Mouse (Mus musculus) neural tube, embryonic 15.5 days (tissue): ENCODE data around the gene Spata5. TPM values are rescaled to one million over a fixed set of nuclear protein-coding genes. Genes with fewer than 3 reads are reported as not detected.

Source experiments
- ATAC-seq: fragments of 200-750 bp; cut with Nextera tagmentation; 2 replicates; pipeline ENCODE4 v1.8.0; 2017; ENCODE audit warnings: mild to moderate bottlenecking, moderate TSS enrichment, moderate library complexity; ENCODE audit not compliant: low FRiP score
- H3K27ac ChIP-seq: fragments of 300-500 bp; sonication (generic); replicated peaks from 2 replicates; pipeline ENCODE4 v1.5.1; 2015; ENCODE audit warnings: mild to moderate bottlenecking, inconsistent platforms
- H3K27me3 ChIP-seq: fragments of 300-500 bp; sonication (generic); replicated peaks from 2 replicates; pipeline ENCODE4 v1.6.1; 2015; ENCODE audit warnings: inconsistent platforms
- H3K36me3 ChIP-seq: fragments of 300-500 bp; sonication (generic); 2 replicates; pipeline ENCODE4 v1.6.1; 2015; ENCODE audit warnings: inconsistent platforms
- H3K4me1 ChIP-seq: fragments of 300-500 bp; sonication (generic); 2 replicates; pipeline ENCODE4 v1.6.1; 2015; ENCODE audit warnings: inconsistent platforms
- H3K4me2 ChIP-seq: fragments of 300-500 bp; sonication (generic); 2 replicates; pipeline ENCODE4 v1.6.1; 2015; ENCODE audit warnings: inconsistent platforms, mild to moderate bottlenecking, moderate library complexity
- H3K4me3 ChIP-seq: fragments of 300-500 bp; sonication (generic); replicated peaks from 2 replicates; pipeline ENCODE4 v1.5.1; 2015; ENCODE audit warnings: mild to moderate bottlenecking, inconsistent platforms
- H3K9ac ChIP-seq: fragments of 300-500 bp; sonication (generic); replicated peaks from 2 replicates; pipeline ENCODE4 v1.6.1; 2015; ENCODE audit warnings: mild to moderate bottlenecking, inconsistent platforms
- H3K9me3 ChIP-seq: fragments of 300-500 bp; sonication (generic); replicated peaks from 2 replicates; pipeline ENCODE4 v1.6.1; 2016; ENCODE audit warnings: inconsistent platforms
- WGBS: fragments of 180-500 bp; shearing (Covaris S2); methylation state at CpG from one replicate; pipeline ENCODE4 v1.1.7; 2015; ENCODE audit warnings: mixed read lengths; 5-methylcytosine and 5-hydroxymethylcytosine counted together
- polyA plus RNA-seq: library from polyadenylated mRNA; unstranded; fragments of >200 nt; fragmentation: Nextera tagmentation; extraction: Ambion mirVana; gene quantifications from 2 replicates; pipeline ENCODE4 v1.2.1, GENCODE M21; 2015

Spata5 gene
- polyA plus RNA-seq, 1 experiment from 2014 or later: 29.5 TPM

DNA sequence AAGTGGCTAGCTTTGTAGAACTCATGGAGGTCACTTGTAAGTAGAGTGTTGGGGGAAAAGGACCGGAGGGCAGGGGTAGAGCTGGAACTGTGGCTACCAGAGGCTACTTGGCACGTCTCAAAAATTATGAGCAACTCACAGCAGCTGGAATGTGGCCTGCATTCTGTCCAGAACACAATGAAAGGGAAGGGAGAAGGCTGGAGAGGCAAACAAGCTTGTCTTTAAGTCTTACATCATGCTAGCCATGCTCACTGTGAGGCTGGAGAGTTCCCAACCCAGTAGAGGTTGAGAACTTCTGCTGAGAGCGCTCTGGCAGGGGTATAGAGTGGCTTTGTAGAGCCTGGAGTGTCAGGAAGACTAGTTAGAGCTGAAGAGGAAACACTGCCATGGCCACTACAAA, 22.1 kb upstream of the Spata5 start:
- WGBS: 79% methylated on average over 3 of the region's 3 CpGs
- H3K27ac ChIP-seq: no peak overlapping the region
- no peak for ATAC-seq
- no peaks in the 10 kb centered on the region for H3K4me1 ChIP-seq
- H3K27me3 ChIP-seq: no peaks in the 10 kb centered on the region
- no peak overlapping the region for H3K4me2 ChIP-seq
- no peaks in the 10 kb centered on the region for H3K9me3 ChIP-seq
- H3K36me3 ChIP-seq: no peaks in the 10 kb centered on the region
- H3K9ac ChIP-seq: no peak overlapping the region
- no peak overlapping the region for H3K4me3 ChIP-seq

DNA sequence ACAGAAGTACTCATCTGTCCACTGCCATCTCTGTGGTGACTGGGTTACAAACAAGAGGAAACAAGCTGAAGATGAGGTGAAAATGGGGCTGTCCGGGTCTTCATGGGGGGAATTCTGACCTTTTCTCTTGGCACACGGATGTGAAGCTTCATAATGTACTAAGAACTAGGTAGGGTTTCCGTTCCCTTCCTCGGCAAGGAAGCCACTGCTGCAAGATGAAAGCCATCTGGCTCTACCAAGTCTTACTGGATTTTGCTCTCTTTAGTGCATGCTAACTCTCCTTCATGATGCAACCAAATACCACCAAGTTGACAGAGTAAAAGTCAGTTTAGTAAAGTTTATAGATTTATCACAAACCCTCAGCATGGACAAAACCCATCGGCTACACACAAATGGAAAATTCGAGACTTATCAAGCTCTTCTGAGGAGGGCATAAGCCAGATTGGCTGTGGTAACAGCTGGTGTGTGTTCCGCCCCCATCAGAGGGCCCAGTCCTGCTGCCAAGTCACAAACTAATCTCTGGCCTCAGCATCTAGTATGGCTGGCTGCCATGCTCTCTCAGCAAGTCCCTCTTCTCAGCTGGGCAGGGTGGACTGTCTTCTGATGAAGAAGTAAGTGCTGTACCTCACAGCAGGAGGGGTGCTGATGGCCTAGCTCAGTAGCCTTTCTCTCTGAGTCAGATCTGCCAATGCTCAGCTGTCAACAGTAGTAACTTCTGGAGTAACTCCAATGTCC, 20.9 kb upstream of the Spata5 start:
- 89% methylated on average over 7 of the region's 7 CpGs for WGBS

GRCm38 (mm10) chr3:37401729-37402610, 17.7 kb upstream of the Spata5 start:
- H3K27ac ChIP-seq: 0 out of 2 replicates have a peak overlapping the region, but pooled peaks have one; percentile 33
- 0 out of 2 replicates have a peak, but pooled peaks cover 2% of the 10 kb centered on the region for H3K36me3 ChIP-seq
- no peaks in the 10 kb centered on the region for H3K4me1 ChIP-seq
- H3K4me2 ChIP-seq: no peak overlapping the region
- no peak overlapping the region for H3K9ac ChIP-seq
- H3K27me3 ChIP-seq: no peaks in the 10 kb centered on the region
- H3K9me3 ChIP-seq: no peaks in the 10 kb centered on the region
- 78% methylated on average over 11 of the region's 11 CpGs for WGBS
- H3K4me3 ChIP-seq: no peak overlapping the region
- ATAC-seq: no peak

More for the DNA sequence above, 20.9 kb upstream of the Spata5 start:
- ATAC-seq: no peak
- Histone ChIP-seq H3K4me2 (no peak overlapping the region), H3K36me3 (no peaks in the 10 kb centered on the region), H3K4me1 (no peaks in the 10 kb centered on the region), H3K9ac (no peak overlapping the region), H3K27me3 (no peaks in the 10 kb centered on the region), H3K27ac (no peak overlapping the region), H3K4me3 (no peak overlapping the region), H3K9me3 (no peaks in the 10 kb centered on the region)

- Histone ChIP-seq H3K27me3 (no peaks in the 10 kb centered on the region), H3K36me3 (0 out of 2 replicates have a peak, but pooled peaks cover 2% of the 10 kb centered on the region), H3K4me3 (no peak overlapping the region), H3K9me3 (no peaks in the 10 kb centered on the region), H3K9ac (no peak overlapping the region), H3K4me2 (no peak overlapping the region), H3K27ac (no peak overlapping the region), H3K4me1 (no peaks in the 10 kb centered on the region)
- no peak for ATAC-seq
Observed at GRCm38 (mm10) chr3:37407598-37407997, 12.1 kb upstream of the Spata5 start.

DNA sequence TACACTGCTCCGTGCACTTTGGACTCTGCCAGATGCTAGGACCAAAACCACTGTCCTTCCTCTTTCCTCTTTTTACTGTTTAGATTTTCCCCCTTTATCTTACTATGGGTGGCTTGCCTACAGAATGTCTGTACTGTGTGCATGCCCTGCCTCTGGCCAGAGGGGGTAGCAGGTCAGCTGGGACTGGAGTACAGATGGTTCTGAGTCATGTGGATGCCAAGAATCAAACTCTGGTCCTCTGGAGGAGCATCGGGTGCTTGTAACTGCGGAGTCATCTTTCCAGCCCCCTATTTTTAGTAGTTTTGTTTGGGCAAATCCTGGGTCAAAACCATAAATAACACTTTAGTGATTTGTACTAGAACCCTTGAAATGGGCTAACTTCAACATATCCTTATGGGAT, 6.2 kb upstream of the Spata5 start:
- no peak for ATAC-seq
- Histone ChIP-seq H3K4me2 (no peak overlapping the region), H3K4me3 (no peak overlapping the region), H3K27me3 (no peaks in the 10 kb centered on the region), H3K27ac (no peak overlapping the region), H3K4me1 (peaks cover 5% of the 10 kb centered on the region), H3K9me3 (no peaks in the 10 kb centered on the region), H3K9ac (no peak overlapping the region), H3K36me3 (no peaks in the 10 kb centered on the region)
- 89% methylated on average over 3 of the region's 3 CpGs for WGBS

DNA sequence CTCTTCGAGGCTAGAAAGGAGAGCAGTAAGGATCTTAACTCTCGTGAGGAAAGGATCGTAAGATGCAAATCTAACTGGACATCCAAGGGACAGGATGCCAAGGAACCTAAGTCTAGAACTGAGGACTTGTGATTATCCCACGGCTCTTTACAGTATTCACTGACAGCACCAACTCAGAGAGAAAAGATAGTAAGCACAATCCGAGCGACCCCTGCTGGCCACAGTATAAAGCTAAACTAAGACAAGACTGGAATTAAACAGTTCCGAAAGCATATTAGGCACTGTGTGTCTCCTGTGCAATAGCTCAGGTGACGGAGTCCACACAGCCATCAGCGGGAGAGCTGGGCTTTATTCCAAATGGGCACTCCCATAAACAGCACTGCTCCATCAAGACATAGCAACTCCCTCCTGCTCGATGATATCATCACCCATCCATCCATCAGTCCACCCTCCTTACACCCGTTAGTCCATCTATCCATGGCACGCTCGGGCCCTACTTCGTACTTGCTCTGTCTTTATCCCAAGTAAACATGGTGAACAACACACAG, 5.2 kb upstream of the Spata5 start:
- H3K27ac ChIP-seq: no peak overlapping the region
- H3K4me3 ChIP-seq: no peak overlapping the region
- 54% methylated on average over 14 of the region's 14 CpGs for WGBS
- no peaks in the 10 kb centered on the region for H3K27me3 ChIP-seq
- H3K9me3 ChIP-seq: no peaks in the 10 kb centered on the region
- no peak overlapping the region for H3K4me2 ChIP-seq
- no peak overlapping the region for H3K9ac ChIP-seq
- ATAC-seq: no peak
- H3K4me1 ChIP-seq: peaks cover 10% of the 10 kb centered on the region
- no peaks in the 10 kb centered on the region for H3K36me3 ChIP-seq

DNA sequence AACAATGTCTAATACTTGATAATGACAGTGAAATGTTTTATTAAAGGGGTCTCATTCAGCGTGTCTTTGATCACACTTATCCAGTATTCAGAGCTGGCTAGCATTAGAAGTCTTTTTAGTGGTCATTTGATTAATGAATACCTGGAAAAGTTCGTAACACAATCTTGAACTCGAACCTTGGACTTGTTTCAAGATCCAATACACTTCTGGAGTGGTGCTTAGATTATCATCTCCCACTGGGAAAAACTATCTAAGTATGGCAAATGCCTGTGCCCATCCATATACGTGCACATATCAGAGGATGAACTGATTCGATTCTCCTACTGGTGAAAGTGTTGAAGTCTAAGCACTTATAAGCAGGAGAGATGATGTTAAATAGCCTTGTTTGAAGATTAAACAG, 1.4 kb upstream of the Spata5 start:
- H3K27ac ChIP-seq: peak overlapping the region; percentile 95
- peak overlapping the region; percentile 74 for H3K4me3 ChIP-seq
- H3K9me3 ChIP-seq: no peaks in the 10 kb centered on the region
- peaks cover 21% of the 10 kb centered on the region for H3K4me1 ChIP-seq
- H3K36me3 ChIP-seq: no peaks in the 10 kb centered on the region
- no peaks in the 10 kb centered on the region for H3K27me3 ChIP-seq
- 73% methylated on average over 5 of the region's 5 CpGs for WGBS
- peak overlapping the region; percentile 85 for H3K9ac ChIP-seq
- peak overlapping the region; percentile 79 for H3K4me2 ChIP-seq
- no peak for ATAC-seq

GRCm38 (mm10) chr3:37418961-37419457, 687 bp upstream of the Spata5 start:
- no peaks in the 10 kb centered on the region for H3K27me3 ChIP-seq
- peak overlapping the region; percentile 85 for H3K9ac ChIP-seq
- no peaks in the 10 kb centered on the region for H3K9me3 ChIP-seq
- peak overlapping the region; percentile 79 for H3K4me2 ChIP-seq
- no peak for ATAC-seq
- peak overlapping the region; percentile 74 for H3K4me3 ChIP-seq
- H3K27ac ChIP-seq: peak overlapping the region; percentile 95
- H3K4me1 ChIP-seq: peaks cover 21% of the 10 kb centered on the region
- no peaks in the 10 kb centered on the region for H3K36me3 ChIP-seq
- WGBS: under 1% methylated on average over 30 of the region's 30 CpGs

DNA sequence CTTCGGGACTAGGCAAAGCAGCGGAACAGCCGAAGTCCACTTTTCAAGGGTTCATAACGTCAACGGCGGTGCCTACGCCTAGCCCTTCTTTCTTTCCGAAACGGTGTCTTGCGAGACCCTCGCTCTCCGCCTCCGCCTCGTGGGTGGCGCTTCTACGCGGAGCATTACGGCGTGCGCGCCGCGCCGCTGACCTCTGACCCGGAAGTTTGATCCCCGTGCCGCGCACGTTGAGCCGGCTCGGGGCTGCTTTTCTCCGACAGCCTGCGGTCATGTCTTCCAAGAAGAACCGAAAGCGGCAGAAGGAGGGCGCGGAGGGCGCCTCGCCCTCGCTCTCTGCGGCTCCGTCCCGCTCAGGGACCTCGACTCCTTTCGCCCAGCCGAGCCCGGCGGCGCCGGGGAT, 376 bp downstream of the Spata5 start, which contains the start of gene Nudt6:
Nudt6 (minus strand) TSS at position 140 of the 400 bp plus-strand sequence.
- Histone ChIP-seq H3K4me2 (peak within 1 kb of the TSS; percentile 79), H3K4me1 (peaks cover 21% of the 10 kb centered on the region), H3K27me3 (no peaks in the 10 kb centered on the region), H3K36me3 (no peaks in the 10 kb centered on the region), H3K4me3 (peak within 1 kb of the TSS; percentile 74), H3K9me3 (no peaks in the 10 kb centered on the region), H3K9ac (peak within 1 kb of the TSS; percentile 85), H3K27ac (peak within 1 kb of the TSS; percentile 95)
- peak; percentile 91 for ATAC-seq
- under 1% methylated on average over 50 of the region's 50 CpGs for WGBS

DNA sequence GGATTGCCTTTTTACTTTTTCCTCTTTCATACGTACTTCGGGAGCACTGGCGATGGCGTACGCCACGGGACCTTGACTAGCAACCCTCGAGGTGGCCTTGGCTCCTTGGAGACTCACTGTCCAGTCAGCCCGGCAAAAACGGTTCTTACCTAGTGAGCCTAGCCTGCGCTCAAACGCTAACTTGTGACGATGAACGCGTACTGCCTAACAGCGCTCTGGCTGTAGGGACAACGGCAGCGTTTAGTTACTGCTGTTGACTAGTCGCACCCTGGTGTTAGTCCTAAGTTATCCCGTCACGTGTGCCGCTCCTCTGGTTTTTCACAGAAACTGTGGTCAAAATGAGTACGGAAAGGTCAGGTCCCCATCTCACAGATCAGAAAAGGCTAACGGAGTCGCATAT, 945 bp downstream of the Spata5 start:
- Histone ChIP-seq H3K9ac (peak overlapping the region; percentile 51), H3K4me3 (peak overlapping the region; percentile 74), H3K9me3 (no peaks in the 10 kb centered on the region), H3K36me3 (no peaks in the 10 kb centered on the region), H3K4me1 (peaks cover 21% of the 10 kb centered on the region), H3K27me3 (no peaks in the 10 kb centered on the region), H3K4me2 (peak overlapping the region; percentile 77), H3K27ac (peak overlapping the region; percentile 85)
- no peak for ATAC-seq
- WGBS: under 1% methylated on average over 24 of the region's 24 CpGs

DNA sequence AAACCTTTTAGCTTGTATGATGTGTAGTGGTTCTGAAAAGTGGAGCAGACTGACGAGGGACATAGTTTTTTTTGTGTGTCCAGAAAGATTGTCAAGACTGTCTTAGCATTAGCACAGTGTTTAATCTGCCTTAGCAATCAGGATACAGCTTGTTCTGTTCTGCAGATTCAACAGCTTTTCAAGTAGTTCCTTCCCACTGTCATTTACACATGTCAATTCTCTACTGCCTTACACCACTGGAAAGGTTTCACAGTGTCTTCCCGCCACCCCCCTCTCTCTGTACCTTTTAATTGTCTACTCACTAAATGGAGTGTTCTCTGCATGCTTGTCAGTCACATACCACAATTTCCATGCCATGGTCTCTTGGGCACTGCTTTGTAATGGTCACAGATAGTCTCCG, 1.5 kb downstream of the Spata5 start:
- 13% methylated on average over 3 of the region's 3 CpGs for WGBS
- Histone ChIP-seq H3K27me3 (no peaks in the 10 kb centered on the region), H3K9ac (peak overlapping the region; percentile 51), H3K27ac (no peak overlapping the region), H3K4me3 (peak overlapping the region; percentile 74), H3K36me3 (peaks cover 3% of the 10 kb centered on the region; the same call in 1 of the 2 replicates), H3K9me3 (no peaks in the 10 kb centered on the region), H3K4me2 (peak overlapping the region; percentile 77), H3K4me1 (peaks cover 21% of the 10 kb centered on the region)
- ATAC-seq: no peak
